Mouse (Mus musculus): ENCODE data around the gene Sh3rf3.

Sh3rf3 gene

GRCm38 (mm10) chr10:59162185-59162897 is 349.2 kb downstream of the Sh3rf3 start:
- in situ Hi-C loops (cut with MseI, MboI): loop anchor here in 1 of 2 experiments (25.0 kb wide), 1 partner anchor 125 kb away; no protein-coding TSS in a partner anchor

GRCm38 (mm10) chr10:59166104-59166944 is 353.2 kb downstream of the Sh3rf3 start:
- in situ Hi-C loops (cut with MseI, MboI): loop anchor here (5.0 to 25.0 kb wide), 2 partner anchors 116 to 121 kb away; no protein-coding TSS in a partner anchor

GRCm38 (mm10) chr10:59171042-59171441 is 357.9 kb downstream of the Sh3rf3 start:
- in situ Hi-C loops (cut with MseI, MboI): loop anchor here in 1 of 2 experiments (25.0 kb wide), 1 partner anchor 116 kb away; no protein-coding TSS in a partner anchor

- in situ Hi-C loops (cut with MseI, MboI): loop anchor here in 1 of 2 experiments (25.0 kb wide), 1 partner anchor 115 kb away; no protein-coding TSS in a partner anchor
These were observed 359.4 kb downstream of the Sh3rf3 start for GRCm38 (mm10) chr10:59172539-59172938.

- in situ Hi-C loops (cut with MseI, MboI): no loop called here
These were observed 366.5 kb downstream of the Sh3rf3 start for GRCm38 (mm10) chr10:59179620-59180019.

GRCm38 (mm10) chr10:59182306-59182705 is 369.1 kb downstream of the Sh3rf3 start:
- in situ Hi-C loops (cut with MseI, MboI): no loop called here

All from mouse trophoblast stem cell (cell line).